Mouse (Mus musculus): ENCODE results near the gene Mid1.
A peak's percentile ranks its signal among the peaks of the same experiment; 100 is the strongest.

Mid1 gene

DNA sequence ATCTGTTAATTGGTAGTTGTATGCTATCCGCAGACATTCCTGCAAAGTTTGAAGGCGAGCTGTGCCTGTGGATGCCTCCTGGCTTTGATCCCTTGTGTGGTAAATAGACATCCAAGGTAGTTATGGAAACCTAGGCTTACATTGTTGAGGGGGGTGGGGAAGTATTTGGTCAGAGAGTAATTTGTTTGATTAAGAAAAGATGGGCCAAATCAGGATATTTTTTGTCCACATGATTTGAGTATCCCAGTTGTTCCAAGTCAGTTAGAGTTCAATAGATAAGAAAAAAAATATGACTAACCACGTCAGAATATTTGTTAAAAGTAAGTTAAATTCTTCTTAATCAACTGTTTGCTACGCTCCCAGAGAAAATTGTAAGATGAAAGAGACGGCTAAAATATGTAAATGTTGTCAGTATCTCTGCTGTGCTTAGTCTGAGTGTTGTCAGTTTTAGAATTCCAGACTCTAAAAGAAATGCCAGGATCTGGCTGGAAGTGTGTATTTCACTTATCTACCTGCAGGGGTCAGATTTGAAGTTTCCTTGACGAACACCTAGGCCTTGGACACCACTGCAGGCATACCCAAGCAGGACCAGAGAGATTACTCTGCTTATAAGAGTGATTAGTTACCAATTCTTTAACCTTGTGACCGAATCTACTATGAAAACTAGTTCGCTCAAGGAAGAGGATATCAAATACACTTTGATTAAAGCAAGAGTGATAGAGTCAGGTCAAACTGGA lies 198.7 kb downstream of the Mid1 start:
- no peak for DNase-seq (ENCODE audit: low read depth, low spot score)

DNA sequence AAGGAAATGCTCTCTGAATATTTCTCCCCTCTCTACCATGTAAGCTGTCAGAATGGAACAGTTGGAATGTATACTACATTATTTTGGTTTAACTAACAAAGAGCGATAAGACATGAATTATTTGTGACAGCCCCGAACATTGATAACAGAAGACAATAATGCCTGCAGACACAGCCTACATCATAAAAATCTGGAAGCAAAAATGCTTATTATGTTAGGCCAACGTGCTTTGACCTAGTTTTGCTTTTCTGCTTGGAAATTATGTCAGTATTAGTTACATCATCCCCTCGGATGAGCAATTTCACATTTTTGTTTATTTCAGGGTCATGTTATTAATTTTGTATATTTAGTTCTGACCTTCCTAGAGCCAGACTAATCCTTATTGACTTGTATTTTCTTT lies 205.5 kb downstream of the Mid1 start:
- no peak for DNase-seq (ENCODE audit: low read depth, low spot score)

DNA sequence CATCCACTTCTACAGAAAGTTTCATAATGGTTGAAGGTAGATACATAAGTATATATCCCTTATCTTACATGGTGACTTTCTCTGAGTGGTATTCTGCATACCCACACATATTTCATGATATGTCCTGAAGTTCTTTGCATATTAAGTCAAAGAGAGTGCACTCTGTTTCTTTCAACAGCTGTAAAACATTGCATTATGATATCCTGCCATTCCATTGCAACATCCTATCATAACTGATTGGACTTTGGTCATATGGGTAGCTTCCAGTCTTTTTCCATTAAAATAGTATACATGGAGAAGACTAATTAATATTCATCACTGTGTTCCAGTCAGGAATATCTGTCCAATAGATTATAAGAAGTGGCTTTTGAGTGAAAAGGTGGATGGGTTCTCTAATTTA lies 207.1 kb downstream of the Mid1 start:
- no peak for DNase-seq (ENCODE audit: low read depth, low spot score)

DNA sequence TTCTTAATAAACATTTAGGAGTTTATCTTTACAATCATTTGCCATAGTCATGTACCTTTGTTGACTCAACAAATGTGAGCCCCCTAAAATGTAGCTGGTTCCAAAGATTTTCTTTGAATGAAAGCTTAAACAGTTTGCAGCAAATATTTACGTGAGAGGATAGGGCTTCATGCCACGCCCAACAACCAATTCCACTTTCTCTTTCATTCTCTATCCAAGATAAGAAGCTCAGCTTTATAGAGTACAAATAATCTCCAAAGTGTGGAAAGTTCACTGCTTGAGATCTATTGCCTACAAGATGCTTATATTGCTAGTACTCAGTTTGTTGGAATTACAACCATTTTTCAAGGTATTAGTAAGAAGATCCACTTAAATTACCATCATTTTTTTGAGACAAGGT lies 207.6 kb downstream of the Mid1 start:
- DNase-seq (ENCODE audit: low read depth, low spot score): peak; percentile 7

DNA sequence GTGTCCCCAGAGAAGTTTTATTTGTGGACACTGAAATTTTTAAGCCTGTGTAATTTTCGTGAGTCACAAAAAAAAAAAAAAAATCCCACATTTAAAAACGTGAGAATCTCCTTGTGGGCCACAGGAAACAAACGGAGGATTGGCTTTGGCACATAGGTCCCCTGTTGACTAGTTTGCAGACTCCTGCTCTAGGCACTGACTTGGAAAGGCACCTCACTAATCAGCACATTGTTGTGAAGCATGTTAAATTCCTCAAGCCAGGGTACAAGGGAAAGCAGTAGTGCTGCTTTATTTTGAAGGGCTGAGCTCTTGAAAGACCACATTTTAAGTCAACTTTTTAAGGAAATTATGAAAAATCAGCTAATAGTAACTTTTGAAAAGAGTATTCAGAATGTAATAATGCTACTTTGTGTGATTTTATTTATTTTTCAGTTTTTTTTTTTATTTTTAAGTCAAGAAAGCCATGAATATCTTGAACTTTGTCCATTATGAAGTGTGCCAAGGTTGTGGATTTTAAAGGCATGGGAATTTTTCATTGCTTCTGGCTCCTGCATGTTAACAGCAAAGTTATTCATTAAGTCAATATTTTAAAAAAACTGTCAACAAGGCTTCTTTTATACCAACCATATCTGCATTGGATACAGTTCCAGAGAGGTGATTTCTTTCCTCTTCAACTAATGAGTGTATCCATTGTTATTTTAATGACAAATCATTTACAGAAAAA lies 214.4 kb downstream of the Mid1 start:
- DNase-seq (ENCODE audit: low read depth, low spot score): no peak

DNA sequence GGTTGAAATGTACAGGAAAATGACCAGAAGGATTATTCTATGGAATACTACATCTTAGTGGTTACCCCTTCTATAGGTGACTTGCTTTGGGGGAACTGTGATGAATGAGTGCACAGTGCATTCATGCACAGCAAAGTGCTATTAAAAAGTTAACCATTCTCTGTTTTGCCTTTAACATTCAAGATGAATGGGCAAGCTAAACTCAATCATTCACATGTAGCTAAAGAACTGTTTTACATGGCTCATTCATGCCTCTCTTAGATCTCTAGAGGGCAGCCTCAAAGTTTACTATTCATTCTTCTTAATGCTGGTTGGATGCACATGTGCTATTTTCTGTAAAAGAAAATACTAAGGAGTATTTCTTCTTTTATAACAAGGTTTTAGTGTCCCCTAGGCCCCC lies 217.9 kb downstream of the Mid1 start:
- no peak for DNase-seq (ENCODE audit: low read depth, low spot score)

DNA sequence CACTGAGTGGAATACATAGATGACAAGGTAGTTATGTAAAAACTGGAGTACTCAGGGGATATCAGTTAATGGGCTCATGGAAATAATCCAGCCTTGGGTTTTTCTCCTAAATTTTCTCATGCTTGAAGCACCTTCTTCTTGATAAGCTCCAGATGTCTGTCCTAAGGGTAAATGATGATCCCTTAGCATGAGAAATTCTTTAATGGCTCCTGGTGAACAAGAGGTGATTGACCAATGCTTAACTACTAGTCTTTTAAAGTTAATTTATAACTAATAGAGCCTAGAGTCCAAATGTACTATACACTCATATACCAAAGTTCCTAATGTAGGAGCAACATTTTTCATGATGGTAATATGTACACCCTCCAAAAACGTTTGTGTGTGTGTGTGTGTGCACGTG lies 218.7 kb downstream of the Mid1 start:
- no peak for DNase-seq (ENCODE audit: low read depth, low spot score)

DNA sequence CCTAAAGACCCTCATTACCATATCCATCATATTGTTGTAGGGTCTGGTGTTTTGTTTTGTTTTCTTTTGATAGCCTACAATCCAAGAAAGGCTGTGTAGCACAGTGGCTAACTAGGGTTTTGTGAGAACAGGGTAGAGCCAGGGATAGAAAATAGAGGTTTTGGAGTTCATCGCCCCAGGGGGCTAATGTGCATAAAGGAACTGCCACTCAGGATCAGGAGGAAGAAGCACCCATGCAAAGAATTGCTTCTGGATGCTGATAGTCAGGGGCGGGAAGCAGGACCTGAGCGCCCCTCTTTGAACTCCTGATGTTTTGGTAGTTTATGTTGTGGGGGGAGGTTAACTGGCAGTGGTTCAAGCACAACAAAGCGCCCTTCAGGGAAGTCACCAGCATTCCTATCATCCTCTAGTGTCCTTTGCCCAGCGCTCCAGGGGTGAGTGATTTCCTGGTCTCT lies 221.1 kb downstream of the Mid1 start:
- DNase-seq (ENCODE audit: low read depth, low spot score): no peak

DNA sequence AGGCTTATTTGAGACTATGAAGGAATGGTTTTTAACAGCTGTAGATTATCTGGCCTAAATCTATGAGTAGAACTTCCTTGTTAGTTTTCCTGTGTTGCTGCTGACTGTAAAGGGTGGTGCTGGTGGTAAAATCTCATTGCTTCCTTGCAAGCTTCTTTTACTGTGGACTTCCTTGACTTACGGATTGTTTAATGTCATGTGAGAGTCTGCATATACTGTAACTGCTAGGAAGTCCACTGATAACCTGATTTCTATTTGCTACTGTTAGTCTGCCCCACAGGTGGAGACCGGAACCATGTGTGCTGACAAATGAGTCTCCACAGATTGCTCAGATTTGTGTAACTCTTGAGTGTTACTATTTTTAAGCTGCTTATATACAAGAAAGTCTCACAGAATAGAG lies 224.9 kb downstream of the Mid1 start:
- no peak for DNase-seq (ENCODE audit: low read depth, low spot score)

DNA sequence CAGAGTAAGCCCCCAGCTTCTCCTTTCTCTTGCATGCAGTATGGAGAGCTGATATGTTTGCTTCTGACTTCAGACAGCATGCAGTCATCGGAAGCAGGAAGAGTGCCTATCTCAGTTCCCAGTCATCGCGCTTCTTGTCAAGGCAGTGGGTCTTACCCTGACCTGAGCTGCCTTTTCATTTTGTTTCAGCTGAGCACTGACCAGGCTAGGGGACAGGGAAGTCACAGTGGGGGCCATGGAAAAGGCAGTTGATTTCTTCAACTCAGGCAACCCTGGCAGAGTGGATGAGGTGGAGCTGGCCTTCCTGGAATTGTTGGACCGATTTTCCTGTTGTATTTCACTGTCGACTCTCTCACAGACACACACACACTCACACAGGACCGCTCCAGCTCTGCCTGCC lies 230.7 kb downstream of the Mid1 start:
- DNase-seq (ENCODE audit: low read depth, low spot score): no peak

DNA sequence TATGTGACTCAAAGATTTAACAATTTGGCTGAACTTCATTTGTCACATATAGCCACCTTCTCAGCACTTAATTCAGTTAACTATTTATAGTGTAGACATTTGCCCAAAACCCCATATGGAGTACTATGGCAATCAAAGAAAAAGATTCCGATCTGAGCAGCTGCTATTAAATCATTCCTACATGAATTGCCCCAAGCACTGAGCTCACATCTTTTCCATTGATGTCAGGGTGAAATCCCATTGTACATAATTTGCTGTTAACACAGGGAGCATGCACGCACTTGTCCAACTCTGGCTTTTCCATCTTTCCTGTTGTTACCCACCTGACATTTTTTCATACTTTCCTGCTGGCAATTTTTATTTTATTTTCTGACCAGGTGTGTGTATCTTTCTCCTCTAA lies 237.5 kb downstream of the Mid1 start:
- DNase-seq (ENCODE audit: low read depth, low spot score): no peak

DNA sequence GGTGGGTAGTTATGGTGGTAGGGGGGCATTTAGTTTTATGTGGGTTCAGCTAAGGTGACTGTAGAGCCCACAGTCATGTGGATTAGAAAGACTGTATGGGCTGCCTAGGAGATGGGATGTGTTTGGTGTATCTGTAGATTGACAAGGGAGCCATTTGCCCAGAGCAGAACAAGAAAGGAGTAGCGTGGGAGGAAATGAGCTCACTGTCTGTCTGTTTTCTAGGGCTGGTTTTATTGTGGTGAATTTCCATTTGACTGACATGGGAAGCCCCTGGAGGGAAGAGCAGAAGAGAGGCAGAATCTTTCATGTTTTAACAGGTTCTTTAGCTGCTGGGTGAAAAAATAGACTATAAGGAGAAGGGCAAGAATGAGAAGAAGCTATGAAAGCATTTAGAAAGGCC lies 238.4 kb downstream of the Mid1 start:
- peak; percentile 10 for DNase-seq (ENCODE audit: low read depth, low spot score)

DNA sequence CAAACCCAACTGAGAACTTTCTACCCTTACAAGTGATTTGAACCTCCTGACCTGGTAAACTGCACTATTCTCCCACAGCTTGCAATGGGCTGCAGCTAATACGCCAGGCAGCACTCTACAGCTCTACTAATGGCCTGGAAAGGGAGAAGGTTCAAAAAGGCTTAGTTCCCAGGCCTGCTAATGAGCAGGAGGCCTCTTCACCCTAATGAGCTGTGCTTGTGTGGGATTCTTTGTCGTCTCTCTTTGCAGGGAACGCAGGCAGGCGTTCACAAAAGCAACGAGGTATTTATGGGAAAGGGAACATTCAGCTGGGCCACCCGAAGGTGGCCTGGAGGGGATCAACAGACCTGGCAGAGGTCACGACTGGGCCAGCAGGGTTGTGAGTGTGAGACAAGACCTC lies 240.6 kb downstream of the Mid1 start:
- no peak for DNase-seq (ENCODE audit: low read depth, low spot score)

DNA sequence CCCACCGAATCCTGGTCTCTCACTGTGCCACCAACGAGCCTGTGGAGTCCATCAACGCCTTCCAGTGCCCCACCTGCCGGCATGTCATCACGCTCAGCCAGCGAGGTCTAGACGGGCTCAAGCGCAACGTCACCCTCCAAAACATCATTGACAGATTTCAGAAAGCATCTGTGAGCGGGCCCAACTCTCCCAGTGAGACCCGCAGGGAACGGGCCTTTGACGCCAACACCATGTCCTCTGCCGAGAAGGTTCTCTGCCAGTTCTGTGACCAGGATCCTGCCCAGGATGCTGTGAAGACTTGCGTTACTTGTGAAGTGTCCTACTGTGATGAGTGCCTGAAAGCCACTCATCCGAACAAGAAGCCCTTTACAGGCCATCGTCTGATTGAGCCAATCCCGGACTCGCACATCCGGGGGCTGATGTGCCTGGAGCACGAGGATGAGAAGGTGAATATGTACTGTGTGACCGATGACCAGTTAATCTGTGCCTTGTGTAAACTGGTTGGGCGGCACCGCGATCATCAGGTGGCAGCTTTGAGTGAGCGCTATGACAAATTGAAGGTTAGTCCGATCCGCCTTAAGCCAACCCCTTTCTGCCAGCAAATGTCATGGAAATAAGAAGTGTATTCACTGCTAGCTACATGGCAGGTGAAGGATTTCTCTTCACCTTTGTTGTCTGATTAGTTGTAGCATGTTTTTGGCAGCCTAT lies 242.3 kb downstream of the Mid1 start:
- no peak for DNase-seq (ENCODE audit: low read depth, low spot score)

DNA sequence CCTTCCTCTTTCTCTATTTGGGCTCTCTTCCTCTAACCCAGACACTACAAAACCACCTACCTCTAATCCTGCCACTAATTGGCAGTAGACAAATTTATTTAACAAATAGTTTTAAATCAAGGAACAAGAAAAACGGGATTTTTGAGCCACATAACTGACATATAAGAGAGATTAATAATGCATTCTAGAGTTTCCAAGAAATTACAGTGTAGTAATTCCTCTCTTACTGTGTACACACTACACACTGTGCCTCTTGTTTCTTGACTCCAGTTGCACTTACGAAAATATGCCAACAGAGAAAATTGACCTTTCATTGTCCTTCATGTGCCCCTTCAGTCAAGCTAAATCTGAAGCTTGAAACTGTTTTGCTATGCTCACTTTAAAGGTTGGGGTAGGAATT lies 245.9 kb downstream of the Mid1 start:
- no peak for DNase-seq (ENCODE audit: low read depth, low spot score)

DNA sequence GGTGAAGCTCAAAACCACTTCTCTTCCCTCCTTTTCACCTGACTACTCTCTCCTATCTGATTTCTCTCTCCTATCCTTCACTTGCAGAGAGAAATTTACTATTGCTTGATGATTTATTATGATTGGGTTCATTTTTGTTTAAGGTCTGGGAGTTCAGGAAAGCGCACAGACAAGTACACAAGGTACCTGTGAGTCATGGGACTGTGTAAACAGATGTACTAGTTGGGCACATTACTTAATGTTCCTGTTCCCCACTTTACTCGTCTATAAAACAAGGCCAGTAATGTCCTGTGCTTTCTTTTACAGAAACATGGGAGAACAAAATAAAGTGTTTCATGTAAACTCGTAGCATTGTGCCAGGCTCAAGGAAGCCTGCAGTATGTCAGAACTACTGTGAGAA lies 248.2 kb downstream of the Mid1 start:
- DNase-seq (ENCODE audit: low read depth, low spot score): no peak

DNA sequence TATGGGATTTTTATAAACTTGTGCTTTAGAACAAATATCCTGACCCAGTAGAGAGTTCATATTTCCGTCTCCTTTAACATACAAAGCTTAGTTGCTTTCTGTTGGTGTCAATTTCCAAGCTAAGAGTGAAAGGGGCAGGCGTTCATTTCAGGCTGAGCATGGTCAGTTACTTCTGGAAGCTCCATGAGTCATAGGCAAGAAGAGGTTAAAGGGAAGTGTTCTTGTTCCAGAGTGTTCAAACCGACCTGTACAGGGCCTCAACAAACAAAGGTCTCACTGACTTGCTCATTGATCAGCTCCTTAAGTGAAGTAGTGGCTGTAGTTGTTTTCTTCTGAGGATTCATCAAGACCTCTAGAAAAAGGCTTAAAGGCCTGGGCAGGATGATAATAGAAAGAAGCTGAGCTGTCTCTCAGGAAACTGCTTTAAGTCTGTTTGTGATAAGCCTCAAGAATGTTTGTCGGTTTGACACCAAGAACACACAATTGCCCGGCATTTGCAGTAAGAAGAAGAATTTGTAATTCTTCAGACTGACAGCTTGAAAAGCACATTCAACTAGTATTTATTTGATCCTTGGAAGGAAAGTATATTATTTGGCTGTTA lies 252.2 kb downstream of the Mid1 start:
- DNase-seq (ENCODE audit: low read depth, low spot score): no peak

DNA sequence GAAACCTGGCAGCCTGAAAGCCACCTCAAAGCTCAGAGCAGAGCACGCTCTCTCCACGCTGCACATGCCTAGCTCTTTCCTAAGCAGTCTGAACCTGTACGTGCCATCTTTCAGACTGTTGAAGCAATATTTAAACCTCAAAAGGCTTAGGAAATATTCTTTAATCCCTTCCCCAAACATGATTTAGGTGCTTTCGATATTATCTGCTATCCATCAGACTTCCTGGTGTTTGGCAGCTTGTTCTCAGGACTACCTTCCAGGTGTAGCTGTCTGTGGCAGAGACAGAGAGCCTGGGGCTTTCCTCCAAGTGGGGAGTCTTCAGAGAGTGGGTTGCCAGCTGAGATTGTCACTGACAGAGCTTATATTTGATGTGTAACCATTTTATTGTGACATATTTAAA lies 255.5 kb downstream of the Mid1 start:
- no peak for DNase-seq (ENCODE audit: low read depth, low spot score)

DNA sequence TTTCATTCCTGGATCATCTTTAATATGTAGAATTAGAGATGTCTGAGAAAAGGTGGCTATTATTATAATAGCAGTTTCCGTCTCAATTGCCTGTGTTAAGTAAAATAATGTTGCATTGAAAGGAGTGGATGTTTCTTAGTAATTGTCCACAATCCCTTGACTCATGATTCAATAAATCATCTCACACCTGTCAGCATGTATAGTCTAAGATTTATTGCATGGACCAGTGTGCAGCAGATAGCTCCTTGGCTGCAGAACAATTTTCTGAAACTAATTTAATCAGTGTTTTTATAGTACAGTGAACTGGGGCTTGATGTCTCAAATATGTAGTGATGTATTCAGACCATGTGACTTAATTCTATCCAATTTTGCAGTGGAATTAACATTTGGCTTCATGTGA lies 265.6 kb downstream of the Mid1 start:
- DNase-seq (ENCODE audit: low read depth, low spot score): no peak

DNA sequence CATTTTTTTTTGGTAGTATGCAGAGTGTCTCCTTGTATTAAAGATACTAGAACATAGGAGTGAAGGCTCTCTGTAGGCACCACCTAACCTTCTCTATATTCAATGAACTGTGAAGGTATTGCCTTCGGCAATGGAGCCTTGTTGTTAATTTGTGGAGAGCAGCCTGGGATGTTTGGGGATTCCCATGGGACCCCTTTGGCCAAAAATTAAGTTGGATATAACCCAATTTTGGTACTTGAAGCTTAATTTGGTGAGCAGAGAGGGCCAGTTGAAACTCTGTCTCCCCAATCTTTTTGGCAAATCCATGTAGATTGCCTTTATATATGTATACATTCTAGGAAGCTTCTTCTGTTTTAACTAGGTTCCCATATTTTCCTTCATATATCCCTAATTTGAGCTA lies 284.3 kb downstream of the Mid1 start:
- DNase-seq (ENCODE audit: low read depth, low spot score): no peak

DNA sequence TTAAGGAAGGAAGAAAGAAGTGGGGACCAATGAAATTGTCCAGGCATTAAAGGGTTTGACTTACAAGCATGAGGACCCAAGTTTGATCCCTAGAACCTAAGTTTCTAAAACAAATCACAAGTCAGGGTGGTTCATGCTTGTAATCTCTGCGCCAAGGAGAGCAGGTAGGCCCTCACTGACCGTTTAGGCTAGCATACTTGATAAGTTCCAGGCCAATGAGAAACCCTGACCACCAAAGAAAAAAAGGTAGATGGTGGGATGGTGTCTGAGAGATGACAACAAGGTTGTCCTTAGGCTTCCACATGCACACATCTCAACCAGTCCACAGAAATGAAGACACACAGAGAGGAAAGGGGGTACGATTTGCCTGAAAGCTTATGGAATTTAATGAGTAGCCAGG lies 284.8 kb downstream of the Mid1 start:
- peak; percentile 2 for DNase-seq (ENCODE audit: low read depth, low spot score)

DNA sequence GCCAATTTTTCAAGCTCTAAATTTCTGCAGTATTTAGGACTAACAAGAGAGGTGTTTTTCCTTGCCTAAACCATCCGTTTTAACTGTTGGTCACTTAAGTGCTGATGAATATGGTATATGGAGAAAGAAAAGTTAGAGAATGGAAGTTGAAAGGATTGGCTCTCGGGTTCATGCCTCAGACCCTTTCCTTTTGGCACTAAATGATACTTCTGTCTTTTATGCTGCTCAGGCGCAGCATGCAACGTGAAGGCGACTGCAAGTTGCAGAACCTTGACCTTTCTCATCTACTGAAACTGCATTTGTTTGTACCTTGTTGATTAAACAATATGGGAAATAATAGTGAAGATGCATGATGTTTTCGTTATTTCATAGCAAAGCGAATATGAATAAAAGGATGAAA lies 285.5 kb downstream of the Mid1 start:
- DNase-seq (ENCODE audit: low read depth, low spot score): peak; percentile 2
